Mouse (Mus musculus) hindbrain, embryonic 10.5 days (tissue): Measurements from ENCODE around the gene Cacnb4. TPM values are rescaled to one million over a fixed set of nuclear protein-coding genes. Genes with fewer than 3 reads are reported as not detected.

Experiments
- DNase-seq: peaks from one replicate; pipeline ENCODE4 v3.0.0-alpha.2; 2017; ENCODE audit warnings: low spot score
- H3K27ac ChIP-seq: fragments of 300-500 bp; sonication (generic); 2 replicates; pipeline ENCODE4 v1.5.1; 2016; ENCODE audit warnings: mild to moderate bottlenecking, moderate library complexity
- H3K27me3 ChIP-seq: fragments of 300-500 bp; sonication (generic); 2 replicates; pipeline ENCODE4 v1.6.1; 2016; ENCODE audit warnings: mild to moderate bottlenecking; ENCODE audit not compliant: poor library complexity, insufficient read depth, severe bottlenecking
- H3K36me3 ChIP-seq: fragments of 300-500 bp; sonication (generic); 2 replicates; pipeline ENCODE4 v1.6.1; 2016; ENCODE audit warnings: mild to moderate bottlenecking, moderate library complexity
- H3K4me1 ChIP-seq: fragments of 300-500 bp; sonication (generic); replicated peaks from 2 replicates; pipeline ENCODE4 v1.6.1; 2016; ENCODE audit warnings: mild to moderate bottlenecking
- H3K4me3 ChIP-seq: fragments of 300-500 bp; sonication (generic); 2 replicates; pipeline ENCODE4 v1.5.1; 2016; ENCODE audit warnings: mild to moderate bottlenecking, moderate library complexity
- H3K9me3 ChIP-seq: fragments of 300-500 bp; sonication (generic); 2 replicates; pipeline ENCODE4 v1.6.1; 2016; ENCODE audit warnings: mild to moderate bottlenecking, moderate library complexity
- WGBS: fragments of 180-500 bp; shearing (Covaris S2); methylation state at CpG from one replicate; pipeline ENCODE4 v1.1.7; 2016; 5-methylcytosine and 5-hydroxymethylcytosine counted together
- polyA plus RNA-seq: library from polyadenylated mRNA; unstranded; fragments of >200 nt; fragmentation: Nextera tagmentation; extraction: Ambion mirVana; gene quantifications from 2 replicates; pipeline ENCODE4 v1.2.1, GENCODE M21; 2016

The Cacnb4 gene
- polyA plus RNA-seq, 1 experiment from 2014 or later = 1.8 TPM

DNA sequence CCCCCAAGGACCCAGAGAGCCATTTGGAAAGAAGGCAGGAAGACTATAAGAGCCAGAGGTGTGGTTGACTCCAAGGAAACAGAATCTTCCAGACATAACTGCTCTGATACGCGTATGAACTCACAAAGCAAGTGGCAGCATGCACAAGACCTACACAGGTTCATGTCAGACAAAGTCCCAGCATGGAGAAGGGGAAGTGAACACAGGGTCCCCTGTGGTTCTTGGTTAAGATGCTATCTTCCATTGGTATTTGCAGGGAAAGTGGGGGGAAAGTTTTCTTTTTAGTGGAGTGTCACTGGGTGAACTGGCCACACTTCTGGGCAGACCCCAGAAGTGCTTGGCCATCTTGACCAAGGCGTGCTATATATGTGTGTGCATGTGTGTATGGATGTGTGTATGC, 128.2 kb downstream of the Cacnb4 start:
- Histone ChIP-seq H3K9me3 (no peaks in the 10 kb centered on the region), H3K27me3 (no peaks in the 10 kb centered on the region), H3K4me3 (no peak overlapping the region), H3K36me3 (no peaks in the 10 kb centered on the region), H3K27ac (no peak overlapping the region), H3K4me1 (no peaks in the 10 kb centered on the region)
- 92% methylated on average over 3 of the region's 3 CpGs for WGBS
- DNase-seq = no peak

DNA sequence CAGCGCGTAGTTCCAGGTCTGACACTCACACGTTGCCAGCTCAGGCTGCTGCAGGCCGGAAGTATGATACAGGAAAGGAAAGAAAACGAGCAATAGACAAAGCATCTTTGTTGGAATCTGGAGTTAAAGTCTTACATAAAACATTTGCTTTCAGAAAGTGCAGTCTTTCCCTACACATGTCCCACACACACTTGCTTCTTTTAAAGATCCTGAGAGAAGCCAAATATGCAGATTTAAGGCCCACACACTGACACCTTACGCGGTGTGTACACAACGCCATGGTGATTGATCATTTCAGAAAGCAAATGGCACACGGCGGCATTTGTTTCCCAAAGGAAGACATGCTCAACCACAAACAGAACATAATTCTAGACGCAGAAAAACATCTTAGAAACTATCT, 129.3 kb downstream of the Cacnb4 start:
- Histone ChIP-seq H3K9me3 (no peaks in the 10 kb centered on the region), H3K27me3 (no peaks in the 10 kb centered on the region), H3K4me1 (peaks cover 8% of the 10 kb centered on the region; the same call in 1 of the 2 replicates), H3K36me3 (no peaks in the 10 kb centered on the region), H3K27ac (no peak overlapping the region), H3K4me3 (no peak overlapping the region)
- 87% methylated on average over 11 of the region's 11 CpGs for WGBS
- no peak for DNase-seq

DNA sequence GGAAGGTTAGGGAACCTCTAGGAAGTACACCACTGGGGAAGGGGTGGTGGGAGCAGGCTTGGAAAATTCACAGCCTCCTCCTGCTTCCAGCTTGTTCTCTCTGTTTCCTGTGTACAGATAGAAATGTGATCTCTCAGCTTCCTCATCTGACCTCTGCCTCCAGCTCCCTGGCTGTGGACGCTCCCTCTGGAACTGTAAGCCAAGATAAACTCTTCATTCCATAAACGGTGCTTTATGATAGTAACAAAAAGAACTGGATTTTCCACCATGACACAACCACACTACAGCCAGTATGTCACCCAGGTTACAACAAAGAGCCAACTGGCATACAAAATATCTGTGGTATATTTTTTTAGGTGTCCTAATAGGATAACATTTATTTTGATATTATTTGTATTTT, 132.1 kb downstream of the Cacnb4 start:
- no peak for DNase-seq
- WGBS = 86% methylated on average over 2 of the region's 2 CpGs
- Histone ChIP-seq H3K4me1 (peaks cover 9% of the 10 kb centered on the region; the same call in 1 of the 2 replicates), H3K36me3 (no peaks in the 10 kb centered on the region), H3K4me3 (no peak overlapping the region), H3K27me3 (no peaks in the 10 kb centered on the region), H3K9me3 (no peaks in the 10 kb centered on the region), H3K27ac (no peak overlapping the region)

DNA sequence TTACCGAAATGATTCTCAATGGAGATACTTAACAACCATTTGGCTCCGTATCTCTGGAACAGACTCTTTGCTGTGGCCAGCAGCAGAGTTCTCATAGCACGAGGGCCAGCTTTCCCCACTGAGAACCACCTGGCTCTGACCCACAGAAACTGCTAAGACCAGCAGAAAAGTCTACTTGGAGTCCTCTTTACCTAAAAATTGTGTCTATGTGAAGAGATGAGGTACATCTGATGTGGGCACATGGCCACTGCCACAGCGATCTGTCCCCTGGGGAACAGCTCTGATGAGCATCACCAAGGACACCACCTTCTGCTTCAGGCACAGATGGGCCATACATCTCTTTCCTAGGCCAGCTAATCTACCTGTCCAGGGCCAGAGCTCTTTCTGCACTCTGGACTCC, 135.6 kb downstream of the Cacnb4 start:
- Histone ChIP-seq H3K27me3 (no peaks in the 10 kb centered on the region), H3K36me3 (no peaks in the 10 kb centered on the region), H3K4me3 (no peak overlapping the region), H3K4me1 (peaks cover 9% of the 10 kb centered on the region; the same call in 1 of the 2 replicates), H3K27ac (no peak overlapping the region), H3K9me3 (no peaks in the 10 kb centered on the region)
- no peak for DNase-seq
- 93% methylated on average over 4 of the region's 4 CpGs for WGBS

DNA sequence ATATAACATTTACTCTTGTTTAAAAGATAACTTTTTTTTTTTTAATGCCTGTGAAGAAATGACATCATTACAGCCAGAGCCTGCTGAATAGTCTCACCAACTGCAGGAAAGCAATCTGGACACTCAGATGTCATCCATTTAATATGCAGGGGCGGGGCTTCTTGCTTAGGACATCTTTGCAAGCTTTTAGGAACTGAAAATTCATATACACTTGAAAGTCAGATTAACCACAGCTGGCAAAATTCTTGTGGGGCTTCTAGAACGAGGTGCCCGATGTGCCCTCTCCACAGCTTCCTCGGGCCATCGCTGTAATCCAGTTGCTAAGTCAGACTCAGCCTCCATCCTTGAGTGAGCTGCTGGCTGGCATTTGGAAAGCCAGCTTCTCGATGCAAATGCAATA, 137.3 kb downstream of the Cacnb4 start:
- 89% methylated on average over 6 of the region's 6 CpGs for WGBS
- peaks cover 9% of the 10 kb centered on the region; the same call in 1 of the 2 replicates for H3K4me1 ChIP-seq
- H3K9me3 ChIP-seq = no peaks in the 10 kb centered on the region

DNA sequence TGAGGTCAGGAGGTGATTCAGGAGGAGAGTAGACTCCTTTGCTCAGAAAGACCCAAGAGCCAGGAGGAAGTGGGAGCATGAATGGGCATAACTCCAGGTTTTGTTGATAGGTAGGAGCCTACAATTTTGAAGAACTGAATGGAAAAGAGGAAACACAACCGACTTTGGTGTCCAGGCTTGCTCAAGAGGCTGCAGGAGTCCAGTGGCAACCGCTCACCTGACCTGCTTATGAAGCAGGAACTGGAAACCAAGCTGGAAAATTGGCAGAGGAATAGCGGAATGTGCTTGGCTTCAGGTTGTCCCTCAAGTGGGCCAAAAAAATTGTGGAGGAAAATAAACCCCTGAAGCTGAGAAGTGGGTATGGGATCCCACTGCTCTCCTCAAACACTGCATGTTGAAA, 139.0 kb downstream of the Cacnb4 start:
- H3K4me3 ChIP-seq = no peak overlapping the region
- H3K9me3 ChIP-seq = no peaks in the 10 kb centered on the region
- WGBS = 89% methylated on average over 3 of the region's 3 CpGs
- peaks cover 5% of the 10 kb centered on the region; the same call in 1 of the 2 replicates for H3K4me1 ChIP-seq
- H3K27me3 ChIP-seq = no peaks in the 10 kb centered on the region
- no peaks in the 10 kb centered on the region for H3K36me3 ChIP-seq
- no peak overlapping the region for H3K27ac ChIP-seq
- DNase-seq = no peak

More for the DNA sequence above, 137.3 kb downstream of the Cacnb4 start:
- H3K27ac ChIP-seq = no peak overlapping the region
- H3K27me3 ChIP-seq = no peaks in the 10 kb centered on the region
- no peak overlapping the region for H3K4me3 ChIP-seq
- DNase-seq = no peak
- H3K36me3 ChIP-seq = no peaks in the 10 kb centered on the region

DNA sequence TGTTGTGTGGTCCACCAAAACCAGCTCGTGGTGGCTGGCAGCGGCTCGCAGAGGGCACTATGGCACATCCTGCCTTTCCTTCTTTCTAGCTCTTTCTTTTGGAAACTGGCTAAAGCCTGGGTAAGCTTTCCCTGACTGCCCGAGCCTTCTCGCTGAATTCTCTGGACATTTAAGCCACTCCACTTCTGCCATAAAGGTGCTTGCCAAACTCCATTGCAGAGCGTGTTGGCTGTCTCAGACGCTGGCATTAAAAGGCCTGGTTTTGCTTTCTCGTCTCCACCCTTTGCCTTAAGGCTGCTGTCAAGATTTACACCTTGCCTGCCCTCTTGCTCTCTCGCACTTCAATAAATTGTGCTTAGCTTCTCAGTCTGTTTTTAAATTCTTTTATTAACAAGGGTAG, 139.5 kb downstream of the Cacnb4 start:
- Histone ChIP-seq H3K36me3 (no peaks in the 10 kb centered on the region), H3K9me3 (no peaks in the 10 kb centered on the region), H3K4me3 (no peak overlapping the region), H3K4me1 (no peaks in the 10 kb centered on the region; the same call in 1 of the 2 replicates), H3K27me3 (no peaks in the 10 kb centered on the region), H3K27ac (no peak overlapping the region)
- DNase-seq = no peak
- 90% methylated on average over 9 of the region's 9 CpGs for WGBS

DNA sequence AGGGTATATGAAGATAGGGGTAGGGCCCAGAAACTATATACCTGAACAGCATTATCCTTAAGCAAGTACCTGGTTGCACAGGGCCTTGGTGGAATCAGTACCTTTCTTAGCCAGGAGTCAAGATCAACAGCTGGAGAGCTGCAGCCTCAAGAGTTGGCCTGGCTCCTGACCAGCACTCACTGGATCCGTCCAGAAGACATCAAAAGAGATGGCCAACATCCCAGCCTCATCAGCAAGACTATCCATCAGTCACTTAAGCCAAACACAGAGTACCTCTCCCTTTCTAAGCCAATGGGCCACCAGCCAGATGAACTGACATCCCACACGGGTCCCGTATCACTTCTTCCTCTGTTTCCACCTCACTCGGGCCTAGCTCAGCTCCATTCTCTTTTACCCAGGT, 140.1 kb downstream of the Cacnb4 start:
- 92% methylated on average over 4 of the region's 4 CpGs for WGBS
- no peaks in the 10 kb centered on the region for H3K36me3 ChIP-seq
- no peak for DNase-seq
- H3K27ac ChIP-seq = no peak overlapping the region
- no peak overlapping the region for H3K4me3 ChIP-seq
- H3K9me3 ChIP-seq = no peaks in the 10 kb centered on the region
- H3K27me3 ChIP-seq = no peaks in the 10 kb centered on the region
- no peaks in the 10 kb centered on the region for H3K4me1 ChIP-seq

DNA sequence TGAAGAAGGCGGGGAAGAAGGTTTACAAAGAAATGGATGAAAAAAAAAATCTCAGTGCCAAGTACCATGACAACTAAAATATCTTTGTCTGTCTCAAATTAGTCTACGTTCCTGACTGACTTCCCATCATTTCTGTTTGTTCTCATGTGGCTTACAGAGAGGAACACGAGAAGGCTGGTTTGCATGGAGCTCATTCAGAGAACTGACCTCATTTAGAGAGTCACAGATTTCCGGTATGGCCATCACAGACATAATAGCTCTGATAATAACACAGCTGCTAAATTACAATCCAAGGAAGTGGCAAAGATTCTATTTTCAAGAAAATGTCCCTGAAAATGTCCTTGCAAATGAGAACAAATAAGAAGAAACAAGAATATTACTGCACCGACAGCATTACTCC, 142.9 kb downstream of the Cacnb4 start:
- H3K27me3 ChIP-seq = no peaks in the 10 kb centered on the region
- no peaks in the 10 kb centered on the region for H3K9me3 ChIP-seq
- no peaks in the 10 kb centered on the region for H3K36me3 ChIP-seq
- 88% methylated on average over 5 of the region's 5 CpGs for WGBS
- no peaks in the 10 kb centered on the region for H3K4me1 ChIP-seq
- DNase-seq = no peak
- H3K4me3 ChIP-seq = no peak overlapping the region
- no peak overlapping the region for H3K27ac ChIP-seq

DNA sequence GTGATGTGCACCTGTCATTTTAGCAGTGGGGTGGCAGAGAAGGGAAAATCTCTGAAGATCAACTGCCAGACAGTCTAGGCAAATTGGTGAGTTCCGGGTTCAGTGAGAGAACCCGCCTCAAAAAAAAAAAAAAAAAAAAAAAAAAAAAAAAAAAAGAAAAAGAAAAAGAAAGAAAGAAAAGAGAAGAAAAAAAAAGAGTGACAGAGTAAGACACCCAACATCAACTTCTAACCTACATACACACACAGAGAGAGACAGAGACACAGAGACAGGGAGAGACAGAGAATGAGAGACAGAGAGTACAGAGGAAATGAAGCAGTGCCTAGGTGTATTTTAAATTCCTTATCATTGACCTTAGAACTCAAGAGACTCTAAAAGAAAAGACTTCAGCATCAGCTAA, 146.1 kb downstream of the Cacnb4 start:
- WGBS = 83% methylated on average over 2 of the region's 2 CpGs
- Histone ChIP-seq H3K4me1 (no peaks in the 10 kb centered on the region), H3K27me3 (no peaks in the 10 kb centered on the region), H3K36me3 (no peaks in the 10 kb centered on the region), H3K9me3 (no peaks in the 10 kb centered on the region), H3K4me3 (no peak overlapping the region), H3K27ac (no peak overlapping the region)
- DNase-seq = no peak

DNA sequence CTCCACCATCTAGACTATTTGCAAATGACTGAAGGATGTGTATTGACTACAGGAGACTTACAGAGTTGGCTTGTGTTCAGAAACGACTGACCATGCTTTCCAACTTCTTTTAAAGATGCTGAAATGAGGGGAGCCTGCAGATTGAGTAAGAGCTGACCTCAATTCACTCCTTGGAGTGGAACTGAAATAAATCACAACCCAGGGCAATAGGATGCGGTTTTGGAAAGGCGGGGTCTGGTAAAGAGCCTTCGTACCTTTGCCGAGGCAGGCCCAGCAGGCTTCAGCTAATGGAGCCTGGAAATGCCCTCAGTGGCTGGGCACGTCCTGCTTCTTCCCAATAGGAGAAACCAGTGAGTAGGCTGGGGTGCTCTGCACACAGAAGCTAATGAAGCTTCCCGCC, 147.4 kb downstream of the Cacnb4 start:
- no peaks in the 10 kb centered on the region for H3K9me3 ChIP-seq
- no peaks in the 10 kb centered on the region for H3K36me3 ChIP-seq
- DNase-seq = no peak
- H3K4me3 ChIP-seq = no peak overlapping the region
- 89% methylated on average over 7 of the region's 7 CpGs for WGBS
- no peaks in the 10 kb centered on the region for H3K27me3 ChIP-seq
- no peaks in the 10 kb centered on the region for H3K4me1 ChIP-seq
- no peak overlapping the region for H3K27ac ChIP-seq

DNA sequence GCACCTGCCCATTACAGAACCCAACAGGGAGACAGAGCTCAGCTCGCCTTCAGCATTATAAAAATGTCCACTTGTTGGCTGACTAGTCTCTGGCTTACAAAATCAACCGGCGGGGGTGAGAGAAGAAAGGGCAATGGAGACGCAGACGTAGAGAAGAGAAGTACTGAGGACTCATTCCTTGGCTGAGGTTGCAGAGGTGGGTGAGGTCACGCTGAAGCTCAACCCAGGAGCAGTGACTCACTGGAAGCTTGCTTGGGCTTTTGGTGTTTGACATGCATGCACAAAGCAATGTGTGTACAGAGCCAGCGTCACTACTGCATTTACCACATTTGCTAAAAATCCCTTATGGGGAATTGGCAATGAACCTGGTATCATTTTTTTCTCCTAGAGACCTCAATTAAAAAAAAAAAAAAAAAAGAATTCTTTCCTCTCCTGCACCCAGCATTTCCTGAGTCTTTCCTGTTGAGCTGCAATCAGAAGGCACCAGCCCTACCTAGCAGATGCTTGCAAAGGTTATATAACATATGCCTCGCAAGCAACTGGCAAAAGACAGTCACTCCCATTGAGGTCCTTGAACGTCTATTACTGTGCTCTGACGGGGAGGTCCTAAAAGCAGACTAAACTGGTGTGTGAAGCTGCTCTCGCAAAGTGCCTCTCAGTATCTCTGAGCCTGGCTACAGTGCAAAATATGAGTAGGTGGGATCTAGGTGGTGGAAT, 150.6 kb downstream of the Cacnb4 start:
- Histone ChIP-seq H3K4me1 (no peaks in the 10 kb centered on the region), H3K36me3 (no peaks in the 10 kb centered on the region), H3K4me3 (no peak overlapping the region), H3K27me3 (no peaks in the 10 kb centered on the region), H3K9me3 (no peaks in the 10 kb centered on the region), H3K27ac (no peak overlapping the region)
- WGBS = 88% methylated on average over 11 of the region's 11 CpGs
- DNase-seq = no peak

DNA sequence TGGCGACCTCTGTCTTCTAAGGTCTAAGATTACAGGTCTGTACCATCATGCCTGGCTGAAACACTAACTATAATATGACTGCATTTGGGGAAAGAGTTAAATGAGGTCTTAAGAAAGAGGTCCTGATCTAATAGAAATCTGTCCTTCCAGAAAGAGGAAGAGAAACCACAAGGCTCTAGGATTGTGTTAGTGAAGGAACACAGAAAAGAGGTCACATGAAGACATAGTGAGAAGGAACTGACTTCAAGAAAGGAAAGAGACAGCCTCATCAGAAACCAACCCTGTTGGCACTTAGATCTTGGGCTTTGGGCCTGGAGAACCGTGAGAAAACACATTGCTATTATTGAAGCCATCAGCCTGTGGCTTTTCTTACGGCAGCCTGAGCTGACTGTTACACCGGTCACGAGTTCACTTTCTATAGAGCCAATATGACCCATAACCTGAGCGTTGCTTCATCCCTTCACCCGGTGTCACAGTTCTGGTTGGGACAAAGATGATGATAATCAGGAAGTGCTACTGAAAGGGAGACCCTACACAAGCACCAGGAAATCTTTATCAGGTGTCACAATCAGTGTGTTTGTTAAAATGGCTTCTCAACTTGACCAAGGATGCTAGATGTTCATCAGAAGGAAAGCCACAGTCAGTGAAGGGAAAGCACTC, 153.4 kb downstream of the Cacnb4 start:
- Histone ChIP-seq H3K4me3 (no peak overlapping the region), H3K27ac (no peak overlapping the region), H3K9me3 (no peaks in the 10 kb centered on the region), H3K27me3 (no peaks in the 10 kb centered on the region), H3K36me3 (no peaks in the 10 kb centered on the region), H3K4me1 (no peaks in the 10 kb centered on the region)
- WGBS = 90% methylated on average over 7 of the region's 7 CpGs
- no peak for DNase-seq
